Mouse (Mus musculus): Measurements from ENCODE around the gene Lgals7.
A peak's percentile ranks its signal among the peaks of the same experiment; 100 is the strongest.

The Lgals7 gene

GRCm38 (mm10) chr7:28830981-28831380, 32.7 kb upstream of the Lgals7 start:
- DNase-seq (ENCODE audit: low read depth, low spot score): no peak

- peak; percentile 65 for DNase-seq (ENCODE audit: low read depth, low spot score)
Measured at GRCm38 (mm10) chr7:28831411-28832125, 32.1 kb upstream of the Lgals7 start.

- no peak for DNase-seq (ENCODE audit: low read depth, low spot score)
Measured at GRCm38 (mm10) chr7:28832137-28832536, 31.5 kb upstream of the Lgals7 start.

GRCm38 (mm10) chr7:28833723-28834347, 29.8 kb upstream of the Lgals7 start, which contains the start of gene Lgals4:
Gene Lgals4, plus strand, starts transcription at chr7:28833854.
- DNase-seq (ENCODE audit: low read depth, low spot score): no peak

GRCm38 (mm10) chr7:28836936-28837335, 26.7 kb upstream of the Lgals7 start:
- peak; percentile 51 for DNase-seq (ENCODE audit: low read depth, low spot score)

GRCm38 (mm10) chr7:28838331-28838730, 25.3 kb upstream of the Lgals7 start:
- no peak for DNase-seq (ENCODE audit: low read depth, low spot score)

- DNase-seq (ENCODE audit: low read depth, low spot score): no peak
Measured at GRCm38 (mm10) chr7:28847273-28847672, 16.4 kb upstream of the Lgals7 start.

- DNase-seq (ENCODE audit: low read depth, low spot score): no peak
Measured at GRCm38 (mm10) chr7:28849700-28850236, 13.9 kb upstream of the Lgals7 start.

- no peak for DNase-seq (ENCODE audit: low read depth, low spot score)
Measured at GRCm38 (mm10) chr7:28850642-28851041, 13.0 kb upstream of the Lgals7 start.

GRCm38 (mm10) chr7:28859953-28860352, 3.7 kb upstream of the Lgals7 start:
- DNase-seq (ENCODE audit: low read depth, low spot score): no peak

GRCm38 (mm10) chr7:28860898-28861297, 2.8 kb upstream of the Lgals7 start:
- peak; percentile 84 for DNase-seq (ENCODE audit: low read depth, low spot score)

- peak; percentile 54 for DNase-seq (ENCODE audit: low read depth, low spot score)
Measured at GRCm38 (mm10) chr7:28862817-28863499, 695 bp upstream of the Lgals7 start.

GRCm38 (mm10) chr7:28864288-28864750, 666 bp downstream of the Lgals7 start:
- DNase-seq (ENCODE audit: low read depth, low spot score): no peak

GRCm38 (mm10) chr7:28865481-28866300, 2.0 kb downstream of the Lgals7 start:
- DNase-seq (ENCODE audit: low read depth, low spot score): peak; percentile 96

GRCm38 (mm10) chr7:28866769-28867507, 3.3 kb downstream of the Lgals7 start:
- no peak for DNase-seq (ENCODE audit: low read depth, low spot score)

- DNase-seq (ENCODE audit: low read depth, low spot score): peak; percentile 78
Measured at GRCm38 (mm10) chr7:28867508-28868340, 4.1 kb downstream of the Lgals7 start.

- no peak for DNase-seq (ENCODE audit: low read depth, low spot score)
Measured at GRCm38 (mm10) chr7:28870901-28871664, 7.4 kb downstream of the Lgals7 start.

GRCm38 (mm10) chr7:28874565-28874964, 10.9 kb downstream of the Lgals7 start:
- DNase-seq (ENCODE audit: low read depth, low spot score): no peak

GRCm38 (mm10) chr7:28876099-28876498, 12.4 kb downstream of the Lgals7 start:
- DNase-seq (ENCODE audit: low read depth, low spot score): no peak

Measured in ZHBTc4 (cell line).